Mouse (Mus musculus): ENCODE data around the gene Rai14. TPM values are rescaled to one million over a fixed set of nuclear protein-coding genes. Genes with fewer than 3 reads are reported as not detected.

Rai14 gene
- polyA plus RNA-seq, 2 experiments, result 2.9 to 3.7 TPM

GRCm38 (mm10) chr15:10689304-10689703 lies 25.1 kb downstream of the Rai14 start:
- ATAC-seq (ENCODE audit: insufficient read depth) (no peak), DNase-seq (ENCODE audit: low read depth in 3 of 3, low spot score in 3 of 3) (no peak)
- Histone ChIP-seq H3K4me2 (ENCODE audit: low read depth) (no peak overlapping the region), H3K9me3 (ENCODE audit: control insufficient read depth, low read length) (no peaks in the 10 kb centered on the region), H3K9ac (replicated peaks) (no peak overlapping the region), H3K27me3 (ENCODE audit: control insufficient read depth, insufficient read depth, low read length) (no peaks in the 10 kb centered on the region), H3K36me3 (replicated peaks; ENCODE audit: control insufficient read depth, insufficient read depth, low read depth) (no peaks in the 10 kb centered on the region), H3K4me3 (ENCODE audit: insufficient read depth in 1 of 2, low read depth in 2 of 2, low read length in 2 of 2) (no peak overlapping the region), H3K27ac (no peak overlapping the region), H3K4me1 (replicated peaks; ENCODE audit: control insufficient read depth in 2 of 2, insufficient read depth in 2 of 2, low read length in 1 of 2) (peaks cover 0 to 18% of the 10 kb centered on the region in 2 experiments; a peak in 2 of 4 replicates)
- no peak for TF ChIP-seq CTCF (IDR thresholded peaks at IDR 0.05; ENCODE audit: low read depth)
- TF ChIP-seq EP300 (IDR thresholded peaks at IDR 0.05; ENCODE audit: low read depth), result no peak
- WGBS (ENCODE audit: insufficient replicate concordance), result 59% methylated on average over 11 of the region's 11 CpGs

- ATAC-seq (ENCODE audit: insufficient read depth) (no peak), DNase-seq (ENCODE audit: low read depth in 3 of 3, low spot score in 3 of 3) (no peak)
- WGBS (ENCODE audit: insufficient replicate concordance), result 67% methylated on average over 5 of the region's 5 CpGs
- Histone ChIP-seq H3K9me3 (ENCODE audit: control insufficient read depth, low read length) (no peaks in the 10 kb centered on the region), H3K4me3 (ENCODE audit: insufficient read depth in 1 of 2, low read depth in 2 of 2, low read length in 2 of 2) (no peak overlapping the region), H3K4me2 (ENCODE audit: low read depth) (no peak overlapping the region), H3K9ac (replicated peaks) (no peak overlapping the region), H3K27me3 (ENCODE audit: control insufficient read depth, insufficient read depth, low read length) (no peaks in the 10 kb centered on the region), H3K36me3 (replicated peaks; ENCODE audit: control insufficient read depth, insufficient read depth, low read depth) (no peaks in the 10 kb centered on the region), H3K27ac (no peak overlapping the region), H3K4me1 (replicated peaks; ENCODE audit: control insufficient read depth in 2 of 2, insufficient read depth in 2 of 2, low read length in 1 of 2) (peaks cover 0 to 18% of the 10 kb centered on the region in 2 experiments; a peak in 2 of 4 replicates)
- TF ChIP-seq CTCF (IDR thresholded peaks at IDR 0.05; ENCODE audit: low read depth) (no peak), EP300 (IDR thresholded peaks at IDR 0.05; ENCODE audit: low read depth) (no peak)
These were observed 25.7 kb downstream of the Rai14 start for GRCm38 (mm10) chr15:10688686-10689085.

- Histone ChIP-seq H3K4me2 (ENCODE audit: low read depth) (no peak overlapping the region), H3K36me3 (replicated peaks; ENCODE audit: control insufficient read depth, insufficient read depth, low read depth) (no peaks in the 10 kb centered on the region), H3K9me3 (ENCODE audit: control insufficient read depth, low read length) (no peaks in the 10 kb centered on the region), H3K9ac (replicated peaks) (no peak overlapping the region), H3K4me1 (replicated peaks; ENCODE audit: control insufficient read depth in 2 of 2, insufficient read depth in 2 of 2, low read length in 1 of 2) (peaks cover 0 to 18% of the 10 kb centered on the region in 2 experiments; a peak in 2 of 4 replicates), H3K27me3 (ENCODE audit: control insufficient read depth, insufficient read depth, low read length) (no peaks in the 10 kb centered on the region), H3K4me3 (ENCODE audit: insufficient read depth in 1 of 2, low read depth in 2 of 2, low read length in 2 of 2) (no peak overlapping the region), H3K27ac (no peak overlapping the region)
- no peak for TF ChIP-seq CTCF (IDR thresholded peaks at IDR 0.05; ENCODE audit: low read depth)
- no peak for TF ChIP-seq EP300 (IDR thresholded peaks at IDR 0.05; ENCODE audit: low read depth)
- no peak for DNase-seq (ENCODE audit: low read depth in 3 of 3, low spot score in 3 of 3)
- WGBS (ENCODE audit: insufficient replicate concordance), result 88% methylated on average over 7 of the region's 7 CpGs
- ATAC-seq (ENCODE audit: insufficient read depth), result no peak
These were observed 27.1 kb downstream of the Rai14 start for GRCm38 (mm10) chr15:10687365-10687764.

- Histone ChIP-seq H3K27me3 (ENCODE audit: control insufficient read depth, insufficient read depth, low read length) (no peaks in the 10 kb centered on the region), H3K9ac (replicated peaks) (no peak overlapping the region), H3K27ac (no peak overlapping the region), H3K4me2 (ENCODE audit: low read depth) (no peak overlapping the region), H3K36me3 (replicated peaks; ENCODE audit: control insufficient read depth, insufficient read depth, low read depth) (no peaks in the 10 kb centered on the region), H3K4me3 (ENCODE audit: insufficient read depth in 1 of 2, low read depth in 2 of 2, low read length in 2 of 2) (no peak overlapping the region), H3K4me1 (replicated peaks; ENCODE audit: control insufficient read depth in 2 of 2, insufficient read depth in 2 of 2, low read length in 1 of 2) (peaks cover 0 to 16% of the 10 kb centered on the region in 2 experiments; a peak in 2 of 4 replicates), H3K9me3 (ENCODE audit: control insufficient read depth, low read length) (no peaks in the 10 kb centered on the region)
- ATAC-seq (ENCODE audit: insufficient read depth), result no peak
- WGBS (ENCODE audit: insufficient replicate concordance), result 63% methylated on average over 14 of the region's 14 CpGs
- TF ChIP-seq EP300 (IDR thresholded peaks at IDR 0.05; ENCODE audit: low read depth), result no peak
- no peak for TF ChIP-seq CTCF (IDR thresholded peaks at IDR 0.05; ENCODE audit: low read depth)
- no peak for DNase-seq (ENCODE audit: low read depth in 3 of 3, low spot score in 3 of 3)
These were observed 28.6 kb downstream of the Rai14 start for GRCm38 (mm10) chr15:10685692-10686430.

- no peak overlapping the region for H3K9ac ChIP-seq (replicated peaks)
- TF ChIP-seq EP300 (IDR thresholded peaks at IDR 0.05; ENCODE audit: low read depth) (no peak), CTCF (IDR thresholded peaks at IDR 0.05; ENCODE audit: low read depth) (no peak)
- H3K9me3 ChIP-seq (ENCODE audit: control insufficient read depth, low read length), result no peaks in the 10 kb centered on the region
- H3K27me3 ChIP-seq (ENCODE audit: control insufficient read depth, insufficient read depth, low read length), result no peaks in the 10 kb centered on the region
- H3K4me2 ChIP-seq (ENCODE audit: low read depth), result no peak overlapping the region
- 61% methylated on average over 9 of the region's 9 CpGs for WGBS (ENCODE audit: insufficient replicate concordance)
- no peak overlapping the region for H3K27ac ChIP-seq
- no peak for ATAC-seq (ENCODE audit: insufficient read depth)
- DNase-seq (ENCODE audit: low read depth in 3 of 3, low spot score in 3 of 3), result no peak
- no peaks in the 10 kb centered on the region for H3K36me3 ChIP-seq (replicated peaks; ENCODE audit: control insufficient read depth, insufficient read depth, low read depth)
- no peak overlapping the region for H3K4me3 ChIP-seq (ENCODE audit: insufficient read depth in 1 of 2, low read depth in 2 of 2, low read length in 2 of 2)
- peaks cover 0 to 7% of the 10 kb centered on the region in 2 experiments; a peak in 2 of 4 replicates for H3K4me1 ChIP-seq (replicated peaks; ENCODE audit: control insufficient read depth in 2 of 2, insufficient read depth in 2 of 2, low read length in 1 of 2)
These were observed 30.7 kb downstream of the Rai14 start for GRCm38 (mm10) chr15:10683687-10684203.
